Mouse (Mus musculus): ENCODE data around the gene Cxcl10. TPM values are rescaled to one million over a fixed set of nuclear protein-coding genes. Genes with fewer than 3 reads are reported as not detected.
A peak's percentile ranks its signal among the peaks of the same experiment; 100 is the strongest.

Gene Cxcl10
- polyA plus RNA-seq, 1 experiment from 2014 or later = 0.74 TPM

- peak; percentile 38; the same call in 1 of the 2 replicates for ATAC-seq (ENCODE audit: low FRiP score, low TSS enrichment)
- H3K4me1 ChIP-seq (replicated peaks; ENCODE audit: control insufficient read depth, insufficient read depth) = no peaks in the 10 kb centered on the region
- peak overlapping the region; percentile 78 for H3K27ac ChIP-seq (replicated peaks)
- H3K4me2 ChIP-seq (replicated peaks; ENCODE audit: low read depth) = peak overlapping the region; percentile 26
- H3K4me3 ChIP-seq (ENCODE audit: low read depth, low read length) = peak overlapping the region; percentile 1
- H3K9ac ChIP-seq (ENCODE audit: low read length) = peak overlapping the region; percentile 24
- H3K27me3 ChIP-seq (ENCODE audit: control insufficient read depth, insufficient read depth, low read length) = no peaks in the 10 kb centered on the region
- no peaks in the 10 kb centered on the region for H3K36me3 ChIP-seq (ENCODE audit: control insufficient read depth, insufficient read depth, low read length)
- no peak for TF ChIP-seq CTCF (IDR thresholded peaks at IDR 0.05; ENCODE audit: low read depth)
- TF ChIP-seq EP300 (optimal IDR thresholded peaks at IDR 0.05) = no peak
- DNase-seq (ENCODE audit: low spot score) = no peak
- H3K9me3 ChIP-seq (ENCODE audit: control insufficient read depth, low read length) = no peaks in the 10 kb centered on the region
- WGBS = 36% methylated on average over 9 of the region's 9 CpGs
These were observed 16.3 kb downstream of the Cxcl10 start for GRCm38 (mm10) chr5:92332359-92332840.

- H3K27me3 ChIP-seq (ENCODE audit: control insufficient read depth, insufficient read depth, low read length) = no peaks in the 10 kb centered on the region
- whole genome bisulfite sequencing = 77% methylated on average over 17 of the region's 17 CpGs
- H3K4me3 ChIP-seq (ENCODE audit: low read depth, low read length) = peak within 1 kb of the TSS; percentile 1
- H3K4me1 ChIP-seq (replicated peaks; ENCODE audit: control insufficient read depth, insufficient read depth) = no peaks in the 10 kb centered on the region
- no peak for TF ChIP-seq CTCF (IDR thresholded peaks at IDR 0.05; ENCODE audit: low read depth)
- no peak for TF ChIP-seq EP300 (optimal IDR thresholded peaks at IDR 0.05)
- peak within 1 kb of the TSS; percentile 24 for H3K9ac ChIP-seq (ENCODE audit: low read length)
- no peaks in the 10 kb centered on the region for H3K9me3 ChIP-seq (ENCODE audit: control insufficient read depth, low read length)
- DNase-seq (ENCODE audit: low spot score) = no peak
- ATAC-seq (ENCODE audit: low FRiP score, low TSS enrichment) = no peak
- H3K27ac ChIP-seq (replicated peaks) = peak within 1 kb of the TSS; percentile 78
- H3K4me2 ChIP-seq (replicated peaks; ENCODE audit: low read depth) = peak within 1 kb of the TSS; percentile 26
- H3K36me3 ChIP-seq (ENCODE audit: control insufficient read depth, insufficient read depth, low read length) = no peaks in the 10 kb centered on the region
These were observed 16.9 kb downstream of the Cxcl10 start, which contains the start of gene Art3 for GRCm38 (mm10) chr5:92331635-92332338. TSS of gene Art3 (plus strand) at chr5:92331827.

GRCm38 (mm10) chr5:92331122-92331521 lies 17.6 kb downstream of the Cxcl10 start:
- H3K4me3 ChIP-seq (ENCODE audit: low read depth, low read length) = no peak overlapping the region
- no peak overlapping the region for H3K4me2 ChIP-seq (replicated peaks; ENCODE audit: low read depth)
- 80% methylated on average over 12 of the region's 12 CpGs for WGBS
- no peaks in the 10 kb centered on the region for H3K27me3 ChIP-seq (ENCODE audit: control insufficient read depth, insufficient read depth, low read length)
- no peak for ATAC-seq (ENCODE audit: low FRiP score, low TSS enrichment)
- no peaks in the 10 kb centered on the region for H3K36me3 ChIP-seq (ENCODE audit: control insufficient read depth, insufficient read depth, low read length)
- no peak for TF ChIP-seq EP300 (optimal IDR thresholded peaks at IDR 0.05)
- TF ChIP-seq CTCF (IDR thresholded peaks at IDR 0.05; ENCODE audit: low read depth) = no peak
- H3K9ac ChIP-seq (ENCODE audit: low read length) = no peak overlapping the region
- DNase-seq (ENCODE audit: low spot score) = no peak
- no peaks in the 10 kb centered on the region for H3K4me1 ChIP-seq (replicated peaks; ENCODE audit: control insufficient read depth, insufficient read depth)
- H3K27ac ChIP-seq (replicated peaks) = no peak overlapping the region
- H3K9me3 ChIP-seq (ENCODE audit: control insufficient read depth, low read length) = no peaks in the 10 kb centered on the region

- Histone ChIP-seq H3K4me3 (ENCODE audit: low read depth, low read length) (no peak within 1 kb of the TSS), H3K9me3 (ENCODE audit: control insufficient read depth, low read length) (no peaks in the 10 kb centered on the region), H3K4me2 (replicated peaks; ENCODE audit: low read depth) (no peak within 1 kb of the TSS), H3K27ac (replicated peaks) (no peak within 1 kb of the TSS), H3K36me3 (ENCODE audit: control insufficient read depth, insufficient read depth, low read length) (no peaks in the 10 kb centered on the region), H3K4me1 (replicated peaks; ENCODE audit: control insufficient read depth, insufficient read depth) (no peaks in the 10 kb centered on the region), H3K9ac (ENCODE audit: low read length) (no peak within 1 kb of the TSS), H3K27me3 (ENCODE audit: control insufficient read depth, insufficient read depth, low read length) (no peaks in the 10 kb centered on the region)
- no peak for DNase-seq (ENCODE audit: low spot score)
- ATAC-seq (ENCODE audit: low FRiP score, low TSS enrichment) = no peak
- no peak for TF ChIP-seq EP300 (optimal IDR thresholded peaks at IDR 0.05)
- TF ChIP-seq CTCF (IDR thresholded peaks at IDR 0.05; ENCODE audit: low read depth) = no peak
- WGBS = 70% methylated on average over 7 of the region's 7 CpGs
These were observed 20.8 kb downstream of the Cxcl10 start, which contains the start of gene Cxcl9 for GRCm38 (mm10) chr5:92327929-92328328. TSS of gene Cxcl9 (minus strand) at chr5:92328079.

- no peaks in the 10 kb centered on the region for H3K9me3 ChIP-seq (ENCODE audit: control insufficient read depth, low read length)
- no peaks in the 10 kb centered on the region for H3K4me1 ChIP-seq (replicated peaks; ENCODE audit: control insufficient read depth, insufficient read depth)
- H3K27me3 ChIP-seq (ENCODE audit: control insufficient read depth, insufficient read depth, low read length) = no peaks in the 10 kb centered on the region
- no peak overlapping the region for H3K9ac ChIP-seq (ENCODE audit: low read length)
- H3K36me3 ChIP-seq (ENCODE audit: control insufficient read depth, insufficient read depth, low read length) = no peaks in the 10 kb centered on the region
- TF ChIP-seq CTCF (IDR thresholded peaks at IDR 0.05; ENCODE audit: low read depth) (no peak), EP300 (optimal IDR thresholded peaks at IDR 0.05) (no peak)
- H3K27ac ChIP-seq (replicated peaks) = no peak overlapping the region
- H3K4me3 ChIP-seq (ENCODE audit: low read depth, low read length) = no peak overlapping the region
- H3K4me2 ChIP-seq (replicated peaks; ENCODE audit: low read depth) = no peak overlapping the region
- WGBS = 62% methylated on average over 6 of the region's 6 CpGs
- DNase-seq (ENCODE audit: low spot score) = no peak
- no peak for ATAC-seq (ENCODE audit: low FRiP score, low TSS enrichment)
These were observed 21.3 kb downstream of the Cxcl10 start for GRCm38 (mm10) chr5:92327367-92327766.

GRCm38 (mm10) chr5:92323264-92323663 lies 25.4 kb downstream of the Cxcl10 start:
- Histone ChIP-seq H3K4me1 (replicated peaks; ENCODE audit: control insufficient read depth, insufficient read depth) (no peaks in the 10 kb centered on the region), H3K9me3 (ENCODE audit: control insufficient read depth, low read length) (no peaks in the 10 kb centered on the region), H3K36me3 (ENCODE audit: control insufficient read depth, insufficient read depth, low read length) (no peaks in the 10 kb centered on the region), H3K27me3 (ENCODE audit: control insufficient read depth, insufficient read depth, low read length) (no peaks in the 10 kb centered on the region), H3K27ac (replicated peaks) (no peak overlapping the region), H3K9ac (ENCODE audit: low read length) (no peak overlapping the region), H3K4me2 (replicated peaks; ENCODE audit: low read depth) (no peak overlapping the region), H3K4me3 (ENCODE audit: low read depth, low read length) (no peak overlapping the region)
- ATAC-seq (ENCODE audit: low FRiP score, low TSS enrichment) = no peak
- 66% methylated on average over 5 of the region's 5 CpGs for WGBS
- DNase-seq (ENCODE audit: low spot score) = no peak
- no peak for TF ChIP-seq EP300 (optimal IDR thresholded peaks at IDR 0.05)
- no peak for TF ChIP-seq CTCF (IDR thresholded peaks at IDR 0.05; ENCODE audit: low read depth)

Data from stomach, postnatal 0 days (tissue).